Comparison of ENCODE assay signal across 23 mouse cellular contexts in genomic region chr3:58517800-58518199, GRCm38 (mm10). TPM values are rescaled to one million over a fixed set of nuclear protein-coding genes. Genes with fewer than 3 reads are reported as not detected.
DNase-seq lines count a peak whose midpoint lies in the region; ATAC-seq lines count a peak whose summit lies in the region.
"Had no signal": no experiment of that assay in that cellular context is flagged by ENCODE, and none has a peak within 500 bp of the region (broad histone marks: within the 10 kb centered on the region; RNA-seq: fewer than 3 reads in every experiment).

No protein-coding gene starts in this region.

- peak; percentile 33 to 34 for DNase-seq in spleen, adult 18-20 months
- DNase-seq in spleen, postnatal 4 days (ENCODE audit: low spot score in 2 of 2), result no peak
- no peak for DNase-seq in urinary bladder, postnatal 14 days (ENCODE audit: low spot score)
- DNase-seq in embryo, embryonic 11 days, result no peak
- DNase-seq: adrenal gland, adult 2 months; cerebellum, adult 18-20 months; cerebellum, postnatal 25 days; kidney, adult 18-20 months; lung, adult 2 months; retina, postnatal 1 day; right cerebral cortex, postnatal 25 days had no signal

- 0 out of 2 replicates have a peak, but pooled peaks cover 6% of the 10 kb centered on the region for H3K36me3 ChIP-seq in macrophage (ENCODE audit: inconsistent target)
- H3K36me3 ChIP-seq in intestine, embryonic 16.5 days (ENCODE audit: control insufficient read depth, insufficient read depth, low read length), result peaks cover 3% of the 10 kb centered on the region

- no peak overlapping the region for H3K9ac ChIP-seq in intestine, embryonic 16.5 days (ENCODE audit: low read depth, low read length)
- H3K9ac ChIP-seq: embryonic facial prominence, embryonic 13.5 days; forebrain, embryonic 12.5 days; hindbrain, embryonic 15.5 days; midbrain, embryonic 15.5 days; neural tube, embryonic 12.5 days had no signal

- H3K9me3 ChIP-seq in intestine, embryonic 16.5 days (ENCODE audit: control insufficient read depth, low read length), result no peaks in the 10 kb centered on the region
- H3K9me3 ChIP-seq: embryonic facial prominence, embryonic 13.5 days; forebrain, embryonic 12.5 days; heart, embryonic 10.5 days; hindbrain, embryonic 15.5 days; limb, embryonic 10.5 days; midbrain, embryonic 15.5 days; neural tube, embryonic 12.5 days had no signal

- ATAC-seq in activated CD4-positive, CD25-positive, alpha-beta regulatory T cell, adult 4 months, result peak; percentile 20
- ATAC-seq in intestine, embryonic 16.5 days, result no peak
- ATAC-seq: midbrain, embryonic 15.5 days; Patski had no signal

- whole genome bisulfite sequencing in macrophage (ENCODE audit: missing documents), result 66% methylated on average over 5 of the region's 5 CpGs
- WGBS in intestine, embryonic 16.5 days, result 81% methylated on average over 5 of the region's 5 CpGs

- H3K27me3 ChIP-seq in intestine, embryonic 16.5 days (replicated peaks; ENCODE audit: control insufficient read depth, insufficient read depth, low read length), result no peaks in the 10 kb centered on the region
- H3K27me3 ChIP-seq: embryonic facial prominence, embryonic 13.5 days; forebrain, embryonic 12.5 days; hindbrain, embryonic 15.5 days; midbrain, embryonic 15.5 days; neural tube, embryonic 12.5 days; Patski had no signal

- H3K79me2 ChIP-seq in macrophage (ENCODE audit: inconsistent target), result peaks cover 13% of the 10 kb centered on the region

- H3K4me3 ChIP-seq in macrophage (ENCODE audit: inconsistent target), result no peak overlapping the region
- H3K4me3 ChIP-seq in intestine, embryonic 16.5 days (ENCODE audit: low read length), result no peak overlapping the region
- H3K4me3 ChIP-seq: embryonic facial prominence, embryonic 13.5 days; erythroblast, embryonic 14.5 days; forebrain, embryonic 12.5 days; heart, embryonic 10.5 days; hindbrain, embryonic 15.5 days; limb, embryonic 10.5 days; midbrain, embryonic 15.5 days; neural tube, embryonic 12.5 days had no signal

- H3K4me1 ChIP-seq in intestine, embryonic 16.5 days (ENCODE audit: control insufficient read depth, insufficient read depth, low read length), result no peaks in the 10 kb centered on the region
- H3K4me1 ChIP-seq: embryonic facial prominence, embryonic 13.5 days; forebrain, embryonic 12.5 days; hindbrain, embryonic 15.5 days; limb, embryonic 10.5 days; midbrain, embryonic 15.5 days; neural tube, embryonic 12.5 days had no signal

- peak overlapping the region; percentile 69 for H3K27ac ChIP-seq in macrophage
- no peak overlapping the region for H3K27ac ChIP-seq in intestine, embryonic 16.5 days (ENCODE audit: low read length)
- H3K27ac ChIP-seq: embryonic facial prominence, embryonic 13.5 days; forebrain, embryonic 12.5 days; heart, embryonic 10.5 days; hindbrain, embryonic 15.5 days; limb, embryonic 10.5 days; midbrain, embryonic 15.5 days; neural tube, embryonic 12.5 days had no signal

- no peak overlapping the region for H3K4me2 ChIP-seq in intestine, embryonic 16.5 days (ENCODE audit: low read depth, low read length)
- H3K4me2 ChIP-seq: embryonic facial prominence, embryonic 13.5 days; forebrain, embryonic 12.5 days; hindbrain, embryonic 15.5 days; midbrain, embryonic 15.5 days; neural tube, embryonic 12.5 days had no signal

RNA-seq across cellular contexts. Expression of gene Eif2a, which starts 7.8 kb away (rescaled TPM):
- polyA plus RNA-seq in activated CD4-positive, CD25-positive, alpha-beta regulatory T cell, adult 4 months (2017; shearing (Covaris generic)), result 10 to 100 TPM; 67.6 to 68.1 TPM
- total RNA-seq in macrophage (2018; cell fraction: chromatin; rRNA removed), result 10 to 100 TPM; 16.0 to 58.2 (median 41.9) TPM
- 10 to 100 TPM; 32.8 to 57.1 (median 42.2) TPM for total RNA-seq in macrophage (2018; cell fraction: cytosol; rRNA removed)
- total RNA-seq in macrophage (2018; cell fraction: nucleus; rRNA removed), result 10 to 100 TPM; 18.6 to 55.1 (median 34.3) TPM
- polyA plus RNA-seq in macrophage (2018), result 43.6 to 76.2 TPM (median 51.3 TPM) in 3 replicates
- 47.6 and 49.6 TPM in 2 replicates for polyA plus RNA-seq in intestine, embryonic 16.5 days (2015; fragmentation: Nextera tagmentation; extraction: Ambion mirVana)

RNA-seq across cellular contexts. Expression of gene Serp1, which starts 7.9 kb away (rescaled TPM):
- polyA plus RNA-seq in activated CD4-positive, CD25-positive, alpha-beta regulatory T cell, adult 4 months (2017; shearing (Covaris generic)), result 10 to 100 TPM; 50.4 to 54.0 TPM
- total RNA-seq in macrophage (2018; cell fraction: chromatin; rRNA removed), result 100 to 1,000 TPM in 2 of 26 experiments, 10 to 100 TPM in 23, 1 to 10 TPM in 1; 9.3 to 138 (median 41.8) TPM
- 100 to 1,000 TPM; 173 to 535 (median 285) TPM for total RNA-seq in macrophage (2018; cell fraction: cytosol; rRNA removed)
- total RNA-seq in macrophage (2018; cell fraction: nucleus; rRNA removed), result 100 to 1,000 TPM in 15 of 26 experiments, 10 to 100 TPM in 11; 28.5 to 350 (median 129) TPM
- polyA plus RNA-seq in macrophage (2018), result 104 to 207 TPM (median 148 TPM) in 3 replicates
- 198 and 212 TPM in 2 replicates for polyA plus RNA-seq in intestine, embryonic 16.5 days (2015; fragmentation: Nextera tagmentation; extraction: Ambion mirVana)

RNA-seq across cellular contexts. Expression of gene Selenot, which starts 58.6 kb away (rescaled TPM):
- 10 to 100 TPM; 27.9 to 54.8 TPM for polyA plus RNA-seq in activated CD4-positive, CD25-positive, alpha-beta regulatory T cell, adult 4 months (2017; shearing (Covaris generic))
- total RNA-seq in macrophage (2018; cell fraction: chromatin; rRNA removed), result 10 to 100 TPM; 12.7 to 78.8 (median 48.8) TPM
- 100 to 1,000 TPM; 133 to 241 (median 169) TPM for total RNA-seq in macrophage (2018; cell fraction: cytosol; rRNA removed)
- total RNA-seq in macrophage (2018; cell fraction: nucleus; rRNA removed), result 100 to 1,000 TPM in 18 of 26 experiments, 10 to 100 TPM in 8; 47.0 to 205 (median 120) TPM
- 154 to 176 TPM (median 162 TPM) in 3 replicates for polyA plus RNA-seq in macrophage (2018)
- polyA plus RNA-seq in intestine, embryonic 16.5 days (2015; fragmentation: Nextera tagmentation; extraction: Ambion mirVana), result 20.5 and 20.8 TPM in 2 replicates

Comparison
In these comparisons a context has a peak if more than half of its experiments do, and no peak if none do; other contexts are left out.
1. DNase-seq: peak in spleen, adult 18-20 months (2 of 2); none in spleen, postnatal 4 days (0 of 2), urinary bladder, postnatal 14 days (single experiment) and embryo, embryonic 11 days (single experiment).